Mouse (Mus musculus) heart, postnatal 10 days (tissue): Measurements from ENCODE around the gene Dnah2. TPM values are rescaled to one million over a fixed set of nuclear protein-coding genes. Genes with fewer than 3 reads are reported as not detected.
"Not testable (repeated sequence)": the region's sequence is repeated elsewhere in the genome, so short reads cannot be mapped to it uniquely, and the experiment has no call there.

Source experiments
- DNase-seq, 2 experiments: peaks; one replicate each; pipeline ENCODE4 v3.0.0; 2021
- intact Hi-C: fragments of 180-260 bp; cut with DNase I; formaldehyde crosslinking; loops from one replicate; pipeline ENCODE4 v1.15.1; 2025
- total RNA-seq, 2 experiments: library from RNA; stranded (reverse); gene quantifications; 2 replicates each; pipeline ENCODE4 v1.2.3; 2021

Dnah2 gene
- total RNA-seq, 2 experiments from 2014 or later: 0.02 to 0.10 TPM

- intact Hi-C loops: no loop called here
- no peak for DNase-seq
Observed at GRCm38 (mm10) chr11:69532480-69533150, 16.3 kb downstream of the Dnah2 start.

- intact Hi-C loops, DNase-seq: not testable (repeated sequence)
Observed at GRCm38 (mm10) chr11:69530755-69531154, 18.2 kb downstream of the Dnah2 start.

- DNase-seq, intact Hi-C loops: not testable (repeated sequence)
Observed at GRCm38 (mm10) chr11:69530281-69530680, 18.6 kb downstream of the Dnah2 start.

GRCm38 (mm10) chr11:69528031-69528390 is 20.9 kb downstream of the Dnah2 start:
- intact Hi-C loops: no loop called here
- DNase-seq: no peak

GRCm38 (mm10) chr11:69527098-69528030 is 21.5 kb downstream of the Dnah2 start:
- intact Hi-C loops: no loop called here
- DNase-seq: no peak

- DNase-seq: no peak
- intact Hi-C loops: no loop called here
Observed at GRCm38 (mm10) chr11:69526631-69527030, 22.3 kb downstream of the Dnah2 start.

- no peak for DNase-seq
- intact Hi-C loops: no loop called here
Observed at GRCm38 (mm10) chr11:69525661-69526060, 23.2 kb downstream of the Dnah2 start.

- no peak for DNase-seq
- intact Hi-C loops: no loop called here
Observed at GRCm38 (mm10) chr11:69523651-69524050, 25.3 kb downstream of the Dnah2 start.

- intact Hi-C loops: no loop called here
- no peak for DNase-seq
Observed at GRCm38 (mm10) chr11:69521526-69522149, 27.3 kb downstream of the Dnah2 start.

- intact Hi-C loops: loop anchor here (5.0 kb wide), 1 partner anchor 333 kb away; no protein-coding TSS in a partner anchor
- DNase-seq: no peak
Observed at GRCm38 (mm10) chr11:69519976-69520375, 28.9 kb downstream of the Dnah2 start.

- no peak for DNase-seq
- intact Hi-C loops: loop anchor here (5.0 kb wide), 1 partner anchor 329 kb away; no protein-coding TSS in a partner anchor
Observed at GRCm38 (mm10) chr11:69516661-69517060, 32.2 kb downstream of the Dnah2 start.

GRCm38 (mm10) chr11:69516151-69516640 is 32.7 kb downstream of the Dnah2 start:
- no peak for DNase-seq
- intact Hi-C loops: loop anchor here (5.0 kb wide), 1 partner anchor 329 kb away; no protein-coding TSS in a partner anchor

- intact Hi-C loops: loop anchor here (2.0 kb wide), 3 partner anchors 81 to 245 kb away; no protein-coding TSS in a partner anchor
- peak; percentile 72 to 82 for DNase-seq
Observed at GRCm38 (mm10) chr11:69513840-69514239, 35.1 kb downstream of the Dnah2 start.

GRCm38 (mm10) chr11:69510796-69511496 is 38.0 kb downstream of the Dnah2 start:
- no peak for DNase-seq
- intact Hi-C loops: no loop called here

GRCm38 (mm10) chr11:69503863-69504280 is 45.0 kb downstream of the Dnah2 start:
- intact Hi-C loops: loop anchor here (5.0 kb wide), 1 partner anchor 52 kb away; no protein-coding TSS in a partner anchor
- DNase-seq: peak; percentile 58 to 60

- intact Hi-C loops: loop anchor here (5.0 kb wide), 1 partner anchor 49 kb away; no protein-coding TSS in a partner anchor
- no peak for DNase-seq
Observed at GRCm38 (mm10) chr11:69501555-69501954, 47.4 kb downstream of the Dnah2 start.

GRCm38 (mm10) chr11:69499140-69499539 is 49.8 kb downstream of the Dnah2 start:
- no peak for DNase-seq
- intact Hi-C loops: no loop called here

- DNase-seq: no peak
- intact Hi-C loops: no loop called here
Observed at GRCm38 (mm10) chr11:69491711-69492110, 57.2 kb downstream of the Dnah2 start.

- no peak for DNase-seq
- intact Hi-C loops: no loop called here
Observed at GRCm38 (mm10) chr11:69490898-69491297, 58.0 kb downstream of the Dnah2 start.

GRCm38 (mm10) chr11:69487474-69487873 is 61.4 kb downstream of the Dnah2 start:
- no peak for DNase-seq
- intact Hi-C loops: no loop called here
